Mouse (Mus musculus) CH12.LX (cell line): ENCODE data around the gene Sema3f. TPM values are rescaled to one million over a fixed set of nuclear protein-coding genes. Genes with fewer than 3 reads are reported as not detected.

ENCODE experiments used
- DNase-seq: peaks from one replicate; pipeline ENCODE4 v3.0.0-alpha.2; 2013; ENCODE audit errors: extremely low read depth
- H3K27ac ChIP-seq: 2 replicates; pipeline ENCODE4 v1.5.1; 2012; ENCODE audit warnings: low read depth, mild to moderate bottlenecking, control low read depth, moderate library complexity; ENCODE audit not compliant: insufficient read depth
- H3K27me3 ChIP-seq: replicated peaks from 2 replicates; pipeline ENCODE3; 2012; ENCODE audit warnings: inconsistent platforms
- H3K36me3 ChIP-seq, 2 experiments: replicated peaks in 1 of 2; 2 replicates each; pipeline versions ENCODE3 to v1.6.1; 2012; ENCODE audit warnings: inconsistent platforms in 1 of 2, low read length in 1 of 2, mild to moderate bottlenecking in 1 of 2, mixed read lengths in 1 of 2, moderate library complexity in 1 of 2; ENCODE audit not compliant: control insufficient read depth in 1 of 2, insufficient read depth in 1 of 2
- H3K4me1 ChIP-seq, 2 experiments: 2 replicates each; pipeline ENCODE4 v1.6.1; 2012; ENCODE audit warnings: inconsistent platforms in 1 of 2, moderate library complexity in 1 of 2; ENCODE audit not compliant: insufficient read depth in 2 of 2, control insufficient read depth in 1 of 2
- H3K4me2 ChIP-seq: 2 replicates; pipeline ENCODE4 v1.6.1; 2012; ENCODE audit warnings: low read depth, mild to moderate bottlenecking, control low read depth; ENCODE audit not compliant: poor library complexity, insufficient read depth, severe bottlenecking
- H3K4me3 ChIP-seq, 3 experiments: fragments of 150-350 bp in 1 of 3; sonication (generic) in 1 of 3; replicated peaks in 1 of 3; 2 replicates each; pipeline versions ENCODE3 to v1.5.1; 2011 to 2012; ENCODE audit warnings: low read depth in 2 of 3, low read length in 2 of 3, mild to moderate bottlenecking in 2 of 3, moderate library complexity in 2 of 3, control low read depth in 1 of 3, improper control_type of control experiment in 1 of 3, inconsistent platforms in 1 of 3, mixed read lengths in 1 of 3; ENCODE audit not compliant: poor library complexity in 1 of 3
- H3K79me2 ChIP-seq: replicated peaks from 2 replicates; pipeline ENCODE4 v1.6.1; 2012; ENCODE audit warnings: mild to moderate bottlenecking, moderate library complexity; ENCODE audit not compliant: control insufficient read depth, poor library complexity, insufficient read depth, severe bottlenecking; ENCODE audit errors: extremely low read depth
- H3K9ac ChIP-seq: 2 replicates; pipeline ENCODE4 v1.6.1; 2012; ENCODE audit warnings: low read depth, mild to moderate bottlenecking, control low read depth, moderate library complexity; ENCODE audit not compliant: insufficient read depth
- H3K9me3 ChIP-seq: replicated peaks from 2 replicates; pipeline ENCODE3; 2012; ENCODE audit warnings: low read length, inconsistent platforms, mixed read lengths
- BHLHE40 ChIP-seq: IDR thresholded peaks from 2 replicates; pipeline ENCODE4 v1.6.1; 2011; ENCODE audit warnings: mild to moderate bottlenecking, low read depth, low read length, improper control_type of control experiment
- CHD2 ChIP-seq: IDR thresholded peaks from 2 replicates; pipeline ENCODE4 v1.6.1; 2011; ENCODE audit warnings: low read length, improper control_type of control experiment
- CTCF ChIP-seq, 2 experiments: IDR thresholded peaks in 1 of 2; conservative IDR thresholded peaks in 1 of 2; 2 replicates each; pipeline ENCODE4 v1.5.1; 2011 to 2012; ENCODE audit warnings: low read depth in 2 of 2, low read length in 2 of 2, improper control_type of control experiment in 1 of 2, inconsistent platforms in 1 of 2, mild to moderate bottlenecking in 1 of 2, moderate library complexity in 1 of 2
- E2F4 ChIP-seq: IDR thresholded peaks from 2 replicates; pipeline ENCODE4 v1.6.1; 2011; ENCODE audit warnings: low read depth, low read length, improper control_type of control experiment; ENCODE audit not compliant: insufficient replicate concordance
- ELF1 ChIP-seq: IDR thresholded peaks from 2 replicates; pipeline ENCODE4 v1.6.1; 2014; ENCODE audit warnings: low read depth, mild to moderate bottlenecking, inconsistent platforms, low read length, improper control_type of control experiment
- ETS1 ChIP-seq: conservative IDR thresholded peaks from 2 replicates; pipeline ENCODE4 v1.6.1; 2012; ENCODE audit warnings: low read depth, mild to moderate bottlenecking, inconsistent platforms, low read length, improper control_type of control experiment, moderate library complexity
- JUND ChIP-seq: conservative IDR thresholded peaks from 2 replicates; pipeline ENCODE4 v1.6.1; 2011; ENCODE audit warnings: low read depth, low read length, improper control_type of control experiment
- KAT2A ChIP-seq: IDR thresholded peaks from 2 replicates; pipeline ENCODE4 v1.6.1; 2012; ENCODE audit warnings: low read length, improper control_type of control experiment, inconsistent platforms; ENCODE audit not compliant: insufficient replicate concordance
- MAFK ChIP-seq: IDR thresholded peaks from 2 replicates; pipeline ENCODE4 v1.6.1; 2011; ENCODE audit warnings: low read length, improper control_type of control experiment; ENCODE audit not compliant: insufficient replicate concordance
- MXI1 ChIP-seq: IDR thresholded peaks from 2 replicates; pipeline ENCODE4 v1.6.1; 2011; ENCODE audit warnings: mild to moderate bottlenecking, low read depth, low read length, improper control_type of control experiment
- NELFE ChIP-seq: IDR thresholded peaks from 2 replicates; pipeline ENCODE4 v1.6.1; 2011; ENCODE audit warnings: low read depth, low read length, improper control_type of control experiment
- NRF1 ChIP-seq: IDR thresholded peaks from 2 replicates; pipeline ENCODE4 v1.6.1; 2014; ENCODE audit warnings: low read depth, mild to moderate bottlenecking, inconsistent platforms, low read length, improper control_type of control experiment, moderate library complexity
- PAX5 ChIP-seq: IDR thresholded peaks from 2 replicates; pipeline ENCODE4 v1.6.1; 2012; ENCODE audit warnings: low read length, inconsistent platforms, mixed read lengths
- POLR2A ChIP-seq: IDR thresholded peaks from 2 replicates; pipeline ENCODE4 v1.6.1; 2011; ENCODE audit warnings: low read depth, mild to moderate bottlenecking, improper control_type of control experiment, low read length
- POLR2AphosphoS2 ChIP-seq: IDR thresholded peaks from 2 replicates; pipeline ENCODE4 v1.6.1; 2011; ENCODE audit warnings: low read depth, low read length, improper control_type of control experiment
- RAD21 ChIP-seq: IDR thresholded peaks from 2 replicates; pipeline ENCODE4 v1.6.1; 2011; ENCODE audit warnings: low read depth, mild to moderate bottlenecking, low read length, improper control_type of control experiment, moderate library complexity
- SIN3A ChIP-seq: IDR thresholded peaks from 2 replicates; pipeline ENCODE4 v1.6.1; 2012; ENCODE audit warnings: low read length, improper control_type of control experiment, inconsistent platforms
- SMC3 ChIP-seq: IDR thresholded peaks from 2 replicates; pipeline ENCODE4 v1.6.1; 2011; ENCODE audit warnings: low read depth, low read length, improper control_type of control experiment
- TBP ChIP-seq: conservative IDR thresholded peaks from 2 replicates; pipeline ENCODE4 v1.6.1; 2011; ENCODE audit warnings: low read depth, low read length, improper control_type of control experiment
- UBTF ChIP-seq: IDR thresholded peaks from 2 replicates; pipeline ENCODE4 v1.6.1; 2012; ENCODE audit warnings: low read depth, mild to moderate bottlenecking, inconsistent platforms, low read length, improper control_type of control experiment, moderate library complexity
- USF1 ChIP-seq: IDR thresholded peaks from 2 replicates; pipeline ENCODE4 v1.6.1; 2014; ENCODE audit warnings: low read depth, mild to moderate bottlenecking, inconsistent platforms, low read length, improper control_type of control experiment
- USF2 ChIP-seq: conservative IDR thresholded peaks from 2 replicates; pipeline ENCODE4 v1.6.1; 2011; ENCODE audit warnings: low read depth, low read length, improper control_type of control experiment
- ZC3H11A ChIP-seq: IDR thresholded peaks from 2 replicates; pipeline ENCODE4 v1.6.1; 2012; ENCODE audit warnings: low read depth, mild to moderate bottlenecking, inconsistent platforms, low read length, improper control_type of control experiment
- ZKSCAN1 ChIP-seq: IDR thresholded peaks from 2 replicates; pipeline ENCODE4 v1.6.1; 2012; ENCODE audit warnings: low read depth, inconsistent platforms, low read length, improper control_type of control experiment, borderline replicate concordance
- ZMIZ1 ChIP-seq: IDR thresholded peaks from 2 replicates; pipeline ENCODE4 v1.6.1; 2012; ENCODE audit warnings: low read depth, mild to moderate bottlenecking, inconsistent platforms, low read length, improper control_type of control experiment
- ZNF384 ChIP-seq: IDR thresholded peaks from 2 replicates; pipeline ENCODE4 v1.6.1; 2012; ENCODE audit warnings: low read depth, low read length, improper control_type of control experiment, inconsistent platforms
- dilution Hi-C: fragments of 300-500 bp; cut with MboI; formaldehyde crosslinking; loops from 2 replicates; pipeline ENCODE4 v1.14.3; 2020; ENCODE audit warnings: low sequenced_read_pairs; ENCODE audit not compliant: extremely low pct_unique_long_range_greater_than_20kb, extremely low pct_ligation_motif_present
- in situ Hi-C: fragments of 300-500 bp; cut with MboI; formaldehyde crosslinking; loops from 3 replicates; pipeline ENCODE4 v1.14.3; 2019; ENCODE audit warnings: low sequenced_read_pairs, low pct_ligation_motif_present, low pct_unique_long_range_greater_than_20kb, mixed read lengths
- polyA plus RNA-seq: library from polyadenylated mRNA; unstranded; fragments of >175 nt; gene quantifications from 2 replicates; pipeline ENCODE4 v1.2.1, GENCODE M21; 2012; ENCODE audit warnings: low read depth; ENCODE audit not compliant: insufficient read length
- total RNA-seq, 2 experiments: library from RNA; depleted of rRNA; stranded (reverse); fragments of 300-350 nt in 1 of 2; fragments of >200 nt in 1 of 2; gene quantifications; 2 replicates each; pipeline ENCODE4 v1.2.3; 2012 to 2014

Gene Sema3f
- total and polyA plus RNA-seq, 3 experiments, result 0.24 to 1.1 (median 0.36) TPM

- Histone ChIP-seq H3K4me1 (peaks cover 0 to 5% of the 10 kb centered on the region in 2 experiments; a peak in 2 of 4 replicates), H3K27me3 (peaks cover 87% of the 10 kb centered on the region), H3K9ac (no peak overlapping the region), H3K36me3 (no peaks in the 10 kb centered on the region), H3K4me2 (no peak overlapping the region), H3K79me2 (no peaks in the 10 kb centered on the region), H3K27ac (no peak overlapping the region), H3K9me3 (no peaks in the 10 kb centered on the region), H3K4me3 (no peak overlapping the region)
- no peak for DNase-seq
- dilution Hi-C loops, result no loop called here
- in situ Hi-C loops, result no loop called here
- no peak for TF ChIP-seq UBTF
- no peak for TF ChIP-seq ZNF384
- TF ChIP-seq ELF1, result no peak
- TF ChIP-seq ETS1, result no peak
- no peak for TF ChIP-seq NRF1
- no peak for TF ChIP-seq MAFK
- TF ChIP-seq ZMIZ1, result no peak
- TF ChIP-seq JUND, result no peak
- TF ChIP-seq KAT2A, result no peak
- no peak for TF ChIP-seq SIN3A
These were observed 41.4 kb downstream of the Sema3f start for GRCm38 (mm10) chr9:107668916-107669315.

- Histone ChIP-seq H3K36me3 (no peaks in the 10 kb centered on the region), H3K9ac (no peak overlapping the region), H3K4me3 (no peak overlapping the region), H3K79me2 (no peaks in the 10 kb centered on the region), H3K4me2 (no peak overlapping the region), H3K27me3 (peaks cover 92% of the 10 kb centered on the region), H3K9me3 (no peaks in the 10 kb centered on the region), H3K27ac (no peak overlapping the region), H3K4me1 (peaks cover 0 to 5% of the 10 kb centered on the region in 2 experiments; a peak in 2 of 4 replicates)
- no peak for TF ChIP-seq JUND
- no peak for TF ChIP-seq ZKSCAN1
- no peak for TF ChIP-seq E2F4
- TF ChIP-seq RAD21, result no peak
- dilution Hi-C loops, result no loop called here
- DNase-seq, result no peak
- in situ Hi-C loops, result no loop called here
These were observed 42.3 kb downstream of the Sema3f start for GRCm38 (mm10) chr9:107668011-107668410.

- Histone ChIP-seq H3K4me1 (peaks cover 0 to 5% of the 10 kb centered on the region in 2 experiments; a peak in 2 of 4 replicates), H3K27me3 (peaks cover 94% of the 10 kb centered on the region), H3K79me2 (no peaks in the 10 kb centered on the region), H3K9me3 (no peaks in the 10 kb centered on the region), H3K36me3 (no peaks in the 10 kb centered on the region), H3K27ac (no peak overlapping the region), H3K9ac (no peak overlapping the region), H3K4me3 (no peak overlapping the region), H3K4me2 (no peak overlapping the region)
- DNase-seq, result no peak
- no peak for TF ChIP-seq RAD21
- TF ChIP-seq ZC3H11A, result no peak
- no peak for TF ChIP-seq BHLHE40
- no peak for TF ChIP-seq POLR2AphosphoS2
- TF ChIP-seq UBTF, result no peak
- no peak for TF ChIP-seq POLR2A
- no peak for TF ChIP-seq SMC3
- TF ChIP-seq E2F4, result no peak
- no peak for TF ChIP-seq MAFK
- no peak for TF ChIP-seq USF2
- TF ChIP-seq PAX5, result no peak
- TF ChIP-seq CHD2, result no peak
- TF ChIP-seq MXI1, result no peak
- no peak for TF ChIP-seq ETS1
- no peak for TF ChIP-seq USF1
- TF ChIP-seq SIN3A, result no peak
- TF ChIP-seq CTCF (conservative IDR thresholded peaks at IDR 0.05 in 1 of 2, IDR thresholded peaks at IDR 0.05 in 1 of 2; ENCODE audit: low read depth in 2 of 2, low read length in 2 of 2), result no peak
- TF ChIP-seq NELFE, result no peak
- TF ChIP-seq TBP, result no peak
- in situ Hi-C loops (no loop called here), dilution Hi-C loops (no loop called here)
These were observed 43.1 kb downstream of the Sema3f start for GRCm38 (mm10) chr9:107667219-107667618.
